Mouse (Mus musculus) liver, embryonic 12.5 days (tissue): Measurements from ENCODE around the gene Gpr180. TPM values are rescaled to one million over a fixed set of nuclear protein-coding genes. Genes with fewer than 3 reads are reported as not detected.
A peak's percentile ranks its signal among the peaks of the same experiment; 100 is the strongest.

Experiments
- ATAC-seq: fragments of 200-750 bp; cut with Nextera tagmentation; 2 replicates; pipeline ENCODE4 v1.8.0; 2017; ENCODE audit warnings: moderate number of reproducible peaks, mild to moderate bottlenecking, moderate library complexity
- H3K27ac ChIP-seq: fragments of 300-500 bp; sonication (generic); 2 replicates; pipeline ENCODE4 v1.5.1; 2016; ENCODE audit warnings: mild to moderate bottlenecking
- H3K27me3 ChIP-seq: fragments of 300-500 bp; sonication (generic); replicated peaks from 2 replicates; pipeline ENCODE4 v1.6.1; 2016; ENCODE audit warnings: mild to moderate bottlenecking, moderate library complexity
- H3K36me3 ChIP-seq: fragments of 300-500 bp; sonication (generic); 2 replicates; pipeline ENCODE4 v1.6.1; 2016; ENCODE audit warnings: mild to moderate bottlenecking, moderate library complexity
- H3K4me1 ChIP-seq: fragments of 300-500 bp; sonication (generic); 2 replicates; pipeline ENCODE4 v1.6.1; 2016
- H3K4me2 ChIP-seq: fragments of 300-500 bp; sonication (generic); 2 replicates; pipeline ENCODE4 v1.6.1; 2016; ENCODE audit warnings: mild to moderate bottlenecking, moderate library complexity
- H3K4me3 ChIP-seq: fragments of 300-500 bp; sonication (generic); 2 replicates; pipeline ENCODE4 v1.5.1; 2016; ENCODE audit warnings: mild to moderate bottlenecking, moderate library complexity
- H3K9ac ChIP-seq: fragments of 300-500 bp; sonication (generic); 2 replicates; pipeline ENCODE4 v1.6.1; 2016; ENCODE audit warnings: mild to moderate bottlenecking, moderate library complexity
- H3K9me3 ChIP-seq: fragments of 300-500 bp; sonication (generic); replicated peaks from 2 replicates; pipeline ENCODE4 v1.6.1; 2016; ENCODE audit warnings: mild to moderate bottlenecking, moderate library complexity
- WGBS: fragments of 180-500 bp; shearing (Covaris S2); methylation state at CpG from one replicate; pipeline ENCODE4 v1.1.7; 2016; ENCODE audit not compliant: insufficient replicate concordance; 5-methylcytosine and 5-hydroxymethylcytosine counted together
- polyA plus RNA-seq: library from polyadenylated mRNA; unstranded; fragments of >200 nt; fragmentation: Nextera tagmentation; extraction: Ambion mirVana; gene quantifications from 2 replicates; pipeline ENCODE4 v1.2.1, GENCODE M21; 2016

Gene Gpr180
- polyA plus RNA-seq, 1 experiment from 2014 or later = 19.2 TPM

GRCm38 (mm10) chr14:118193001-118193628, 56.2 kb downstream of the Gpr180 start:
- Histone ChIP-seq H3K27me3 (peaks cover 9% of the 10 kb centered on the region; the same call in 1 of the 2 replicates), H3K4me1 (peaks cover 16% of the 10 kb centered on the region), H3K9ac (no peak overlapping the region), H3K36me3 (no peaks in the 10 kb centered on the region), H3K4me3 (no peak overlapping the region), H3K9me3 (no peaks in the 10 kb centered on the region), H3K4me2 (0 out of 2 replicates have a peak overlapping the region, but pooled peaks have one; percentile 13), H3K27ac (no peak overlapping the region)
- no peak for ATAC-seq
- WGBS = 39% methylated on average over 10 of the region's 10 CpGs

GRCm38 (mm10) chr14:118193663-118194062, 56.7 kb downstream of the Gpr180 start:
- H3K27me3 ChIP-seq = peaks cover 9% of the 10 kb centered on the region; the same call in 1 of the 2 replicates
- H3K9ac ChIP-seq = no peak overlapping the region
- no peaks in the 10 kb centered on the region for H3K36me3 ChIP-seq
- H3K9me3 ChIP-seq = no peaks in the 10 kb centered on the region
- WGBS = 51% methylated on average over 10 of the region's 10 CpGs
- no peak overlapping the region for H3K4me3 ChIP-seq
- no peak for ATAC-seq
- peaks cover 16% of the 10 kb centered on the region for H3K4me1 ChIP-seq
- 0 out of 2 replicates have a peak overlapping the region, but pooled peaks have one; percentile 13 for H3K4me2 ChIP-seq
- H3K27ac ChIP-seq = no peak overlapping the region

- H3K4me1 ChIP-seq = peaks cover 16% of the 10 kb centered on the region
- no peak overlapping the region for H3K4me3 ChIP-seq
- H3K27me3 ChIP-seq = peaks cover 9% of the 10 kb centered on the region; the same call in 1 of the 2 replicates
- H3K27ac ChIP-seq = no peak overlapping the region
- H3K9ac ChIP-seq = no peak overlapping the region
- WGBS = 34% methylated on average over 13 of the region's 13 CpGs
- ATAC-seq = peak; percentile 60; the same call in 1 of the 2 replicates
- no peaks in the 10 kb centered on the region for H3K9me3 ChIP-seq
- H3K36me3 ChIP-seq = no peaks in the 10 kb centered on the region
- peak overlapping the region; percentile 38 for H3K4me2 ChIP-seq
These were observed 57.4 kb downstream of the Gpr180 start for GRCm38 (mm10) chr14:118194219-118194914.

- ATAC-seq = 0 out of 2 replicates have a peak, but pooled peaks have one; percentile 44
- 56% methylated on average over 12 of the region's 12 CpGs for WGBS
- no peak overlapping the region for H3K27ac ChIP-seq
- H3K9ac ChIP-seq = no peak overlapping the region
- H3K4me1 ChIP-seq = peaks cover 16% of the 10 kb centered on the region
- no peak overlapping the region for H3K4me2 ChIP-seq
- H3K36me3 ChIP-seq = no peaks in the 10 kb centered on the region
- H3K27me3 ChIP-seq = peaks cover 9% of the 10 kb centered on the region; the same call in 1 of the 2 replicates
- no peak overlapping the region for H3K4me3 ChIP-seq
- H3K9me3 ChIP-seq = no peaks in the 10 kb centered on the region
These were observed 60.1 kb downstream of the Gpr180 start for GRCm38 (mm10) chr14:118197063-118197462.

GRCm38 (mm10) chr14:118200731-118201130, 63.8 kb downstream of the Gpr180 start:
- Histone ChIP-seq H3K4me3 (no peak overlapping the region), H3K4me2 (no peak overlapping the region), H3K36me3 (no peaks in the 10 kb centered on the region), H3K4me1 (no peaks in the 10 kb centered on the region), H3K27me3 (no peaks in the 10 kb centered on the region), H3K9me3 (peaks cover 3% of the 10 kb centered on the region; the same call in 1 of the 2 replicates), H3K9ac (no peak overlapping the region), H3K27ac (no peak overlapping the region)
- 73% methylated on average over 3 of the region's 3 CpGs for WGBS
- ATAC-seq = no peak

- no peaks in the 10 kb centered on the region for H3K36me3 ChIP-seq
- ATAC-seq = no peak
- H3K4me1 ChIP-seq = no peaks in the 10 kb centered on the region
- H3K9me3 ChIP-seq = peaks cover 3% of the 10 kb centered on the region; the same call in 1 of the 2 replicates
- H3K9ac ChIP-seq = no peak overlapping the region
- no peak overlapping the region for H3K4me2 ChIP-seq
- H3K27ac ChIP-seq = no peak overlapping the region
- no peak overlapping the region for H3K4me3 ChIP-seq
- WGBS = 70% methylated on average over 5 of the region's 5 CpGs
- H3K27me3 ChIP-seq = no peaks in the 10 kb centered on the region
These were observed 65.0 kb downstream of the Gpr180 start for GRCm38 (mm10) chr14:118202006-118202405.

GRCm38 (mm10) chr14:118203031-118203430, 66.1 kb downstream of the Gpr180 start:
- no peak overlapping the region for H3K4me2 ChIP-seq
- no peaks in the 10 kb centered on the region for H3K36me3 ChIP-seq
- no peaks in the 10 kb centered on the region for H3K27me3 ChIP-seq
- H3K9me3 ChIP-seq = peaks cover 3% of the 10 kb centered on the region; the same call in 1 of the 2 replicates
- H3K27ac ChIP-seq = no peak overlapping the region
- H3K4me3 ChIP-seq = no peak overlapping the region
- ATAC-seq = no peak
- no peaks in the 10 kb centered on the region for H3K4me1 ChIP-seq
- 58% methylated on average over 7 of the region's 7 CpGs for WGBS
- no peak overlapping the region for H3K9ac ChIP-seq

GRCm38 (mm10) chr14:118207347-118207746, 70.4 kb downstream of the Gpr180 start:
- no peak for ATAC-seq
- no peak overlapping the region for H3K4me2 ChIP-seq
- WGBS = 62% methylated on average over 3 of the region's 3 CpGs
- H3K27ac ChIP-seq = no peak overlapping the region
- H3K9me3 ChIP-seq = peaks cover 3% of the 10 kb centered on the region; the same call in 1 of the 2 replicates
- peaks cover 16% of the 10 kb centered on the region; the same call in 1 of the 2 replicates for H3K27me3 ChIP-seq
- no peak overlapping the region for H3K4me3 ChIP-seq
- H3K4me1 ChIP-seq = no peaks in the 10 kb centered on the region
- no peak overlapping the region for H3K9ac ChIP-seq
- no peaks in the 10 kb centered on the region for H3K36me3 ChIP-seq

- H3K4me3 ChIP-seq = no peak overlapping the region
- no peaks in the 10 kb centered on the region for H3K4me1 ChIP-seq
- peaks cover 27% of the 10 kb centered on the region; the same call in 1 of the 2 replicates for H3K27me3 ChIP-seq
- no peak for ATAC-seq
- H3K9me3 ChIP-seq = no peaks in the 10 kb centered on the region
- WGBS = 18% methylated on average over 5 of the region's 5 CpGs
- no peak overlapping the region for H3K27ac ChIP-seq
- no peak overlapping the region for H3K4me2 ChIP-seq
- no peak overlapping the region for H3K9ac ChIP-seq
- H3K36me3 ChIP-seq = no peaks in the 10 kb centered on the region
These were observed 72.7 kb downstream of the Gpr180 start for GRCm38 (mm10) chr14:118209642-118210041.

- Histone ChIP-seq H3K36me3 (no peaks in the 10 kb centered on the region), H3K4me2 (no peak overlapping the region), H3K27me3 (peaks cover 42% of the 10 kb centered on the region; the same call in 1 of the 2 replicates), H3K9ac (no peak overlapping the region), H3K27ac (no peak overlapping the region), H3K9me3 (no peaks in the 10 kb centered on the region), H3K4me1 (no peaks in the 10 kb centered on the region), H3K4me3 (no peak overlapping the region)
- WGBS = 62% methylated on average over 15 of the region's 15 CpGs
- ATAC-seq = no peak
These were observed 75.3 kb downstream of the Gpr180 start for GRCm38 (mm10) chr14:118212188-118212804.
